Mouse (Mus musculus): ENCODE results near the gene Pknox2. TPM values are rescaled to one million over a fixed set of nuclear protein-coding genes. Genes with fewer than 3 reads are reported as not detected.
A peak's percentile ranks its signal among the peaks of the same experiment; 100 is the strongest.

Pknox2 gene
- polyA plus RNA-seq, 1 experiment from 2014 or later, result 35.3 TPM

GRCm38 (mm10) chr9:37114286-37115267 lies 32.6 kb downstream of the Pknox2 start:
- peaks cover 27% of the 10 kb centered on the region for H3K27me3 ChIP-seq (ENCODE audit: poor library complexity, severe bottlenecking)
- DNase-seq (ENCODE audit: extremely low spot score, low spot score), result peak; percentile 64
- WGBS, result 10% methylated on average over 9 of the region's 9 CpGs
- H3K27ac ChIP-seq, result peak overlapping the region; percentile 82
- peaks cover 29% of the 10 kb centered on the region for H3K36me3 ChIP-seq (replicated peaks)
- no peaks in the 10 kb centered on the region for H3K9me3 ChIP-seq
- peak overlapping the region; percentile 23; the same call in 1 of the 2 replicates for H3K4me3 ChIP-seq
- peaks cover 59% of the 10 kb centered on the region for H3K4me1 ChIP-seq

- H3K4me1 ChIP-seq, result peaks cover 59% of the 10 kb centered on the region
- no peak for DNase-seq (ENCODE audit: extremely low spot score, low spot score)
- H3K4me3 ChIP-seq, result no peak overlapping the region
- peaks cover 5% of the 10 kb centered on the region; the same call in 1 of the 2 replicates for H3K9me3 ChIP-seq
- peak overlapping the region; percentile 74 for H3K27ac ChIP-seq
- H3K27me3 ChIP-seq (ENCODE audit: poor library complexity, severe bottlenecking), result no peaks in the 10 kb centered on the region
- H3K36me3 ChIP-seq (replicated peaks), result peaks cover 19% of the 10 kb centered on the region
- WGBS, result 79% methylated on average over 2 of the region's 2 CpGs
Observed at GRCm38 (mm10) chr9:37107546-37107945, 39.7 kb downstream of the Pknox2 start.

GRCm38 (mm10) chr9:37106808-37107207 lies 40.4 kb downstream of the Pknox2 start:
- peaks cover 63% of the 10 kb centered on the region for H3K4me1 ChIP-seq
- H3K36me3 ChIP-seq (replicated peaks), result peaks cover 18% of the 10 kb centered on the region
- H3K4me3 ChIP-seq, result no peak overlapping the region
- H3K27ac ChIP-seq, result peak overlapping the region; percentile 74
- no peak for DNase-seq (ENCODE audit: extremely low spot score, low spot score)
- peaks cover 5% of the 10 kb centered on the region; the same call in 1 of the 2 replicates for H3K9me3 ChIP-seq
- no peaks in the 10 kb centered on the region for H3K27me3 ChIP-seq (ENCODE audit: poor library complexity, severe bottlenecking)
- 32% methylated on average over 3 of the region's 3 CpGs for WGBS

GRCm38 (mm10) chr9:37104249-37104648 lies 43.0 kb downstream of the Pknox2 start:
- 0 out of 2 replicates have a peak overlapping the region, but pooled peaks have one; percentile 45 for H3K27ac ChIP-seq
- no peak for DNase-seq (ENCODE audit: extremely low spot score, low spot score)
- H3K4me3 ChIP-seq, result no peak overlapping the region
- H3K27me3 ChIP-seq (ENCODE audit: poor library complexity, severe bottlenecking), result no peaks in the 10 kb centered on the region
- H3K36me3 ChIP-seq (replicated peaks), result peaks cover 15% of the 10 kb centered on the region
- WGBS, result 61% methylated on average over 3 of the region's 3 CpGs
- peaks cover 79% of the 10 kb centered on the region for H3K4me1 ChIP-seq
- H3K9me3 ChIP-seq, result peaks cover 5% of the 10 kb centered on the region; the same call in 1 of the 2 replicates

GRCm38 (mm10) chr9:37103778-37104177 lies 43.4 kb downstream of the Pknox2 start:
- Histone ChIP-seq H3K27ac (peak overlapping the region; percentile 45; the same call in 1 of the 2 replicates), H3K27me3 (ENCODE audit: poor library complexity, severe bottlenecking) (no peaks in the 10 kb centered on the region), H3K4me3 (no peak overlapping the region), H3K9me3 (0 out of 2 replicates have a peak, but pooled peaks cover under 1% of the 10 kb centered on the region), H3K4me1 (peaks cover 77% of the 10 kb centered on the region), H3K36me3 (replicated peaks) (peaks cover 13% of the 10 kb centered on the region)
- 28% methylated on average over 5 of the region's 5 CpGs for WGBS
- no peak for DNase-seq (ENCODE audit: extremely low spot score, low spot score)

GRCm38 (mm10) chr9:37101059-37101940 lies 45.9 kb downstream of the Pknox2 start:
- Histone ChIP-seq H3K9me3 (no peaks in the 10 kb centered on the region), H3K27me3 (ENCODE audit: poor library complexity, severe bottlenecking) (no peaks in the 10 kb centered on the region), H3K4me1 (peaks cover 57% of the 10 kb centered on the region), H3K36me3 (replicated peaks) (peaks cover 14% of the 10 kb centered on the region), H3K27ac (peak overlapping the region; percentile 81), H3K4me3 (no peak overlapping the region)
- DNase-seq (ENCODE audit: extremely low spot score, low spot score), result no peak
- 42% methylated on average over 11 of the region's 11 CpGs for WGBS

GRCm38 (mm10) chr9:37099595-37099994 lies 47.6 kb downstream of the Pknox2 start:
- H3K27me3 ChIP-seq (ENCODE audit: poor library complexity, severe bottlenecking), result peaks cover 2% of the 10 kb centered on the region; the same call in 1 of the 2 replicates
- peaks cover 14% of the 10 kb centered on the region for H3K36me3 ChIP-seq (replicated peaks)
- no peak overlapping the region for H3K4me3 ChIP-seq
- no peak for DNase-seq (ENCODE audit: extremely low spot score, low spot score)
- H3K9me3 ChIP-seq, result no peaks in the 10 kb centered on the region
- WGBS, result 63% methylated on average over 3 of the region's 3 CpGs
- H3K4me1 ChIP-seq, result peaks cover 70% of the 10 kb centered on the region
- H3K27ac ChIP-seq, result peak overlapping the region; percentile 81

GRCm38 (mm10) chr9:37098600-37098999 lies 48.6 kb downstream of the Pknox2 start:
- WGBS, result 87% methylated on average over 3 of the region's 3 CpGs
- Histone ChIP-seq H3K9me3 (no peaks in the 10 kb centered on the region), H3K36me3 (replicated peaks) (peaks cover 12% of the 10 kb centered on the region), H3K27ac (no peak overlapping the region), H3K4me3 (no peak overlapping the region), H3K4me1 (peaks cover 70% of the 10 kb centered on the region), H3K27me3 (ENCODE audit: poor library complexity, severe bottlenecking) (peaks cover 5% of the 10 kb centered on the region; the same call in 1 of the 2 replicates)
- no peak for DNase-seq (ENCODE audit: extremely low spot score, low spot score)

- no peak for DNase-seq (ENCODE audit: extremely low spot score, low spot score)
- Histone ChIP-seq H3K4me3 (no peak overlapping the region), H3K27me3 (ENCODE audit: poor library complexity, severe bottlenecking) (peaks cover 5% of the 10 kb centered on the region; the same call in 1 of the 2 replicates), H3K27ac (peak overlapping the region; percentile 73), H3K4me1 (peaks cover 73% of the 10 kb centered on the region), H3K36me3 (replicated peaks) (peaks cover 4% of the 10 kb centered on the region), H3K9me3 (0 out of 2 replicates have a peak, but pooled peaks cover 4% of the 10 kb centered on the region)
- WGBS, result 31% methylated on average over 11 of the region's 11 CpGs
Observed at GRCm38 (mm10) chr9:37094230-37094990, 52.8 kb downstream of the Pknox2 start.

GRCm38 (mm10) chr9:37093086-37093485 lies 54.1 kb downstream of the Pknox2 start:
- Histone ChIP-seq H3K36me3 (replicated peaks) (no peaks in the 10 kb centered on the region), H3K4me1 (peaks cover 80% of the 10 kb centered on the region), H3K27ac (peak overlapping the region; percentile 73), H3K27me3 (ENCODE audit: poor library complexity, severe bottlenecking) (peaks cover 5% of the 10 kb centered on the region; the same call in 1 of the 2 replicates), H3K4me3 (no peak overlapping the region), H3K9me3 (0 out of 2 replicates have a peak, but pooled peaks cover 4% of the 10 kb centered on the region)
- WGBS, result 0% methylated on average over 5 of the region's 5 CpGs
- peak; percentile 73 for DNase-seq (ENCODE audit: extremely low spot score, low spot score)

- Histone ChIP-seq H3K27me3 (ENCODE audit: poor library complexity, severe bottlenecking) (peaks cover 5% of the 10 kb centered on the region; the same call in 1 of the 2 replicates), H3K36me3 (replicated peaks) (no peaks in the 10 kb centered on the region), H3K4me1 (peaks cover 79% of the 10 kb centered on the region), H3K4me3 (peak overlapping the region; percentile 2; the same call in 1 of the 2 replicates), H3K9me3 (0 out of 2 replicates have a peak, but pooled peaks cover 4% of the 10 kb centered on the region), H3K27ac (peak overlapping the region; percentile 81)
- peak; percentile 49 for DNase-seq (ENCODE audit: extremely low spot score, low spot score)
- 28% methylated on average over 6 of the region's 6 CpGs for WGBS
Observed at GRCm38 (mm10) chr9:37089894-37090652, 57.1 kb downstream of the Pknox2 start.
